Mouse (Mus musculus) erythroblast, embryonic 14.5 days (primary cell): Measurements from ENCODE around the gene Hpcal4.

ENCODE experiments used
- GATA1 ChIP-seq: IDR thresholded peaks from 2 replicates; pipeline ENCODE4 v1.6.1; 2012; ENCODE audit warnings: low read length, inconsistent platforms, mixed read lengths
- TAL1 ChIP-seq: IDR thresholded peaks from 3 replicates; pipeline ENCODE4 v1.6.1; 2012; ENCODE audit warnings: low read length, inconsistent platforms, mixed read lengths

- TF ChIP-seq GATA1 (no peak), TAL1 (no peak)
These were observed 46.1 kb downstream of the Hpcal4 start for GRCm38 (mm10) chr4:123229166-123229565.
